Mouse (Mus musculus) kidney, adult 2 months (tissue): ENCODE measurements around the gene Zfc3h1. TPM values are rescaled to one million over a fixed set of nuclear protein-coding genes. Genes with fewer than 3 reads are reported as not detected.

ENCODE experiments used
- DNase-seq: peaks from one replicate; pipeline ENCODE4 v3.0.0; 2021
- H3K27ac ChIP-seq: fragments of 200-500 bp; 2 replicates; pipeline ENCODE4 v1.5.1; 2012; ENCODE audit warnings: low read depth, low read length, control low read depth, inconsistent platforms; ENCODE audit not compliant: insufficient read depth
- H3K27me3 ChIP-seq: fragments of 200-500 bp; replicated peaks from 2 replicates; pipeline ENCODE4 v1.6.1; 2012; ENCODE audit warnings: mild to moderate bottlenecking, moderate library complexity, low read length, inconsistent platforms; ENCODE audit not compliant: control insufficient read depth, insufficient read depth
- H3K36me3 ChIP-seq: fragments of 200-500 bp; 2 replicates; pipeline ENCODE4 v1.6.1; 2012; ENCODE audit warnings: mild to moderate bottlenecking, moderate library complexity, low read length, inconsistent platforms; ENCODE audit not compliant: control insufficient read depth, insufficient read depth
- H3K4me1 ChIP-seq: fragments of 200-500 bp; 2 replicates; pipeline ENCODE4 v1.6.1; 2011; ENCODE audit warnings: low read length; ENCODE audit not compliant: control insufficient read depth, insufficient read depth
- H3K4me3 ChIP-seq: fragments of 200-500 bp; 2 replicates; pipeline ENCODE4 v1.5.1; 2011; ENCODE audit warnings: mild to moderate bottlenecking, low read depth, low read length, control low read depth; ENCODE audit not compliant: insufficient read depth
- CTCF ChIP-seq: fragments of 200-500 bp; conservative IDR thresholded peaks from 2 replicates; pipeline ENCODE4 v1.5.1; 2011; ENCODE audit warnings: low read depth, mild to moderate bottlenecking, control low read depth, low read length, moderate library complexity, mixed read lengths; ENCODE audit not compliant: insufficient read depth, insufficient read length
- POLR2A ChIP-seq: fragments of 200-500 bp; IDR thresholded peaks from one replicate; pipeline ENCODE4 v1.6.1; 2011; ENCODE audit warnings: low read depth, low read length, control low read depth
- WGBS: fragments of 180-500 bp; shearing (Covaris S2); methylation state at CpG from one replicate; pipeline ENCODE4 v1.1.7; 2018; 5-methylcytosine and 5-hydroxymethylcytosine counted together
- polyA plus RNA-seq: library from polyadenylated mRNA; depleted of rRNA; stranded (reverse); fragments of >200 nt; gene quantifications from 2 replicates; pipeline ENCODE4 v1.2.3, GENCODE M21; 2012

Gene Zfc3h1
- polyA plus RNA-seq, 1 experiment: 18.4 TPM

DNA sequence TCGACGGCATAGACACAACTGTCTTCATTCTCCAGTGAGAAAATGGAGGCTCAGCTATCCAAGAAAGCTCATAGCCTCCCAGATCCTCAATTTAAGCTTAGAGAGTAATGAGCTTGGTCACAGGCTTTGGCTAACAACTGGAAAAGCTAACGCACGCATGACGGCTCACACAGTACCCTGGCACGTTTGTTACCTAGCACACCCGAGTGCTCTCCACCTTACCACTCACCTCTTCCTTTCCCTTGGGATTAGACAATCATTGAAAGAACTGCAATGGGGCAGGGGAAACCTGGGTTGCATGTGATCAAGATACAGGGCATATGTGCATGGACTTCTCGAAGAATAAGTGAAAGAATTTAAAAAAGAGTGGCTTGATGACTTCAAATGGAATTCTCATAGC is 83.2 kb downstream of the Zfc3h1 start:
- no peak overlapping the region for H3K27ac ChIP-seq
- 56% methylated on average over 8 of the region's 8 CpGs for WGBS
- H3K4me3 ChIP-seq: no peak overlapping the region
- no peaks in the 10 kb centered on the region for H3K4me1 ChIP-seq
- TF ChIP-seq POLR2A: no peak
- TF ChIP-seq CTCF: no peak
- no peaks in the 10 kb centered on the region for H3K27me3 ChIP-seq
- H3K36me3 ChIP-seq: no peaks in the 10 kb centered on the region
- DNase-seq: no peak

DNA sequence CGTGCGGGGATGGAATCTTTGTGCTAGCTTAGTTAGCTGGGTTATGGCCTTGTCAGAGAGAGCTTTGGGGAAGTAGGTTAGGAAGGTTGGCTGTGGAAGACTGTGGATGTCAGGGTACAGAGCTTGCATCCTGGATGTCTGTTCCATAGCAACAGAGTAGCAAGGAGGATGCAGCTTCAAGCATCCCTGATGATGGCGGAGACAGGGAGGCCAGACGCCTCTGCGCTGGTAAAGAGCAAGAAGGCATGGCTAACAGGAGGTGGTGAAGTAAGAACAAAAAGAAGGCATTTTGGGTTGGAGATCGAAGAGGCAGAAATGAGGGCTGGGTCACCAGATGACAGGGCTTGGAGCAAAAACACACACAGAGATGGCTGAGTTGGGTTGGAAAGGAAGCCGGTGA is 83.9 kb downstream of the Zfc3h1 start:
- Histone ChIP-seq H3K27ac (no peak overlapping the region), H3K36me3 (no peaks in the 10 kb centered on the region), H3K4me1 (no peaks in the 10 kb centered on the region), H3K4me3 (no peak overlapping the region), H3K27me3 (no peaks in the 10 kb centered on the region)
- TF ChIP-seq CTCF: no peak
- no peak for TF ChIP-seq POLR2A
- 71% methylated on average over 7 of the region's 7 CpGs for WGBS
- no peak for DNase-seq

DNA sequence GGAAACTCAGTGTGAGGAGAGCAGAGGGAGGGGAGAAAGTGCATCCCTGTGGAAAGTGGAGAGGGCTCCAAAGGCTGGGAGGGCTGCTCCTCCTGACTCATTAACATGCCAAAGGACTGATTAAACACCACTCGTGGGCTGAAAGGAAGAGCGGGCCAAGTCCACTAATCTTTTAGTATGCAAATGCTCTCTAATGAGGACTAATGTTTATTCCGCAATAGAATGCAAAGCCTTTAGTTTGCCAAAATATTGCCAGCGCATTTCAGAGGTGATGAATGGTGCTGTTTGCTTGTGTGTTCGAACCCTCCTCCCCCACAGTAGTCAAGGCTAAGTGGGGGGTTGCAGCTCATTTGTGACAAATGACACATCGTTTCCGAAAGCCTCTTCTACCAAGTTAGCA is 84.3 kb downstream of the Zfc3h1 start:
- Histone ChIP-seq H3K36me3 (no peaks in the 10 kb centered on the region), H3K27me3 (no peaks in the 10 kb centered on the region), H3K27ac (no peak overlapping the region), H3K4me3 (no peak overlapping the region), H3K4me1 (no peaks in the 10 kb centered on the region)
- TF ChIP-seq CTCF: no peak
- no peak for TF ChIP-seq POLR2A
- no peak for DNase-seq
- 41% methylated on average over 7 of the region's 7 CpGs for WGBS

DNA sequence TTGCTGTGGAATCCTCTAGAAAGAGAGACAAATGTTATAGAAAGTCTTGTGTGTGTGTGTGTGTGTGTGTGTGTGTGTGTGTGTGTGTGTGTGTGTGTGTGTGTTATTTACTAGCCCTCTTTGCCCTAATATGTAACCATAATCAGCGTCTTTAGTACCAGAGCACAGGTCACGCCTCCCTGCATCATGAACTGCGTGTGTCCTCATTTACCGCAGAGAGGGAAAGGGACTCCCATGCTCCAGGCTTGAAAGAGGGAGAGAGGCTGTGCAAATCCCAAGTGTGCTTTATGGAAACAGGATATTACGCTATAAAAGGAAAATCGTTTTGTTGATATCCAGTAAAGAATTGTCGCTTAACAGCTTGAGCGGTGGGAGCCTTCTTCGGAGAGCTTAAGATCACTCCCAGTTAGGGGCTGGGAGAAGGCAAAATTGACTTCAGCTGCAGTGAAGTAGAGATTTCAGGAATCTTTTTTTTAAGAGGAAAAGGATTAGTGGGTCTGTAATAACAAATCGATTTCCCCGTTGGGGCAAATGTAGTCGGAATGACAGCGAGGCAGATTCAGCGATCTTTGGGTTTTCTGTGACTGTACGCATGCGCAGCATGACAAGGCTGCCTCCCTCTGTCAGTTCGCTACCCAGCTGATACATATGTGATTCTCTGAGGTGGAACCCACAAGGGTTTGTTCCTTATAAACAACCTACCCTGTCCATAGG is 86.0 kb downstream of the Zfc3h1 start:
- Histone ChIP-seq H3K27ac (no peak overlapping the region), H3K4me1 (no peaks in the 10 kb centered on the region), H3K36me3 (no peaks in the 10 kb centered on the region), H3K27me3 (no peaks in the 10 kb centered on the region), H3K4me3 (no peak overlapping the region)
- TF ChIP-seq CTCF: no peak
- TF ChIP-seq POLR2A: no peak
- 42% methylated on average over 17 of the region's 17 CpGs for WGBS
- DNase-seq: no peak

- 54% methylated on average over 6 of the region's 6 CpGs for WGBS
- peak; percentile 9 for DNase-seq
- Histone ChIP-seq H3K27me3 (no peaks in the 10 kb centered on the region), H3K36me3 (no peaks in the 10 kb centered on the region), H3K27ac (no peak overlapping the region), H3K4me3 (no peak overlapping the region), H3K4me1 (no peaks in the 10 kb centered on the region)
- TF ChIP-seq POLR2A (no peak), CTCF (no peak)
These were observed 88.6 kb downstream of the Zfc3h1 start for GRCm38 (mm10) chr10:115473213-115473961.

DNA sequence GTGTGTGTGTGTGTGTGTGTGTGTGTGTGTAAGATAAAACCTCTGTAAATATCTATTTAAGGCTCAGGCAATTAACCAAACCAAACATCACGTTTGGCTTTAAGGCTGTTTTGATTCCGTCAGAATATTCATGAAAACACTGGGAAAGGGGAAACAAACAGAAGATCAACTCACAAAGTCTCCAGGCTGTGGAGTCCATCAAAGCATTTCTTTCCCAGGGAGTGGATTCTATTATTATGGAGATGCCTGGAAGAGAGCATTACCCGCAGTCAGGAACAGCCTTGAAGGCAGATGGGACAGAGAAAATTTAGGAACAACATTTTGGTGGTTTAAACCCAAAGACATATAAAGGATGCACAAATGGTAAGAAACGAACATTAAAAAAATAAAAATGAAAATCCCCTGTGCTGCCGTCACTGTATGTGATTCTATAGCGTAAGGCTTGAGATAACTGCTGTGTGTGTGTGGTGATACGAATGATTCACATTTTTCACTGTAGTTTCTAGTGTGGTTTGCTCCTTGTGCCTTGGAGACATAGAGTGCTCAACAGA is 90.3 kb downstream of the Zfc3h1 start:
- 78% methylated on average over 7 of the region's 7 CpGs for WGBS
- Histone ChIP-seq H3K27me3 (no peaks in the 10 kb centered on the region), H3K36me3 (no peaks in the 10 kb centered on the region), H3K27ac (no peak overlapping the region), H3K4me3 (no peak overlapping the region), H3K4me1 (no peaks in the 10 kb centered on the region)
- no peak for DNase-seq
- no peak for TF ChIP-seq CTCF
- no peak for TF ChIP-seq POLR2A

GRCm38 (mm10) chr10:115476506-115476905 is 91.7 kb downstream of the Zfc3h1 start:
- H3K4me3 ChIP-seq: no peak overlapping the region
- H3K27me3 ChIP-seq: no peaks in the 10 kb centered on the region
- no peak overlapping the region for H3K27ac ChIP-seq
- TF ChIP-seq CTCF: no peak
- no peak for TF ChIP-seq POLR2A
- no peak for DNase-seq
- no peaks in the 10 kb centered on the region for H3K36me3 ChIP-seq
- 97% methylated on average over 9 of the region's 9 CpGs for WGBS
- no peaks in the 10 kb centered on the region for H3K4me1 ChIP-seq
